Mouse (Mus musculus) limb, embryonic 14.5 days (tissue): ENCODE measurements at regions not wholly inside any gene's neighbourhood (a gene's known extent, or its start where the extent isn't known, plus 50 kb on each side); places are given as distances from the start of the nearest gene placed in this dataset.

Source experiments
- ATAC-seq: fragments of 200-750 bp; cut with Nextera tagmentation; 2 replicates; pipeline ENCODE4 v1.8.0; 2017; ENCODE audit warnings: low read depth, moderate number of reproducible peaks, moderate TSS enrichment; ENCODE audit not compliant: low FRiP score
- DNase-seq: peaks from one replicate; pipeline ENCODE4 v3.0.0-alpha.2; 2015; ENCODE audit warnings: low spot score
- H3K27ac ChIP-seq: fragments of 300-500 bp; sonication (generic); replicated peaks from 2 replicates; pipeline ENCODE4 v1.5.1; 2014; ENCODE audit warnings: low read depth, mild to moderate bottlenecking, low read length, moderate library complexity, mixed read lengths
- H3K27me3 ChIP-seq: fragments of 300-500 bp; sonication (generic); 2 replicates; pipeline ENCODE4 v1.6.1; 2014; ENCODE audit warnings: low read length, mixed read lengths; ENCODE audit not compliant: control insufficient read depth, insufficient read depth
- H3K36me3 ChIP-seq: fragments of 300-500 bp; sonication (generic); 2 replicates; pipeline ENCODE4 v1.6.1; 2014; ENCODE audit warnings: mild to moderate bottlenecking, low read length, moderate library complexity, mixed read lengths; ENCODE audit not compliant: control insufficient read depth, insufficient read depth
- H3K4me1 ChIP-seq: fragments of 300-500 bp; sonication (generic); 2 replicates; pipeline ENCODE4 v1.6.1; 2014; ENCODE audit warnings: antibody characterized with exemption, low read length, mixed read lengths; ENCODE audit not compliant: control insufficient read depth, insufficient read depth
- H3K4me2 ChIP-seq: fragments of 300-500 bp; sonication (generic); replicated peaks from 2 replicates; pipeline ENCODE4 v1.6.1; 2014; ENCODE audit warnings: low read depth, mild to moderate bottlenecking, low read length, moderate library complexity; ENCODE audit not compliant: severe bottlenecking
- H3K4me3 ChIP-seq: fragments of 300-500 bp; sonication (generic); replicated peaks from 2 replicates; pipeline ENCODE4 v1.5.1; 2014; ENCODE audit warnings: low read length
- H3K9ac ChIP-seq: fragments of 300-500 bp; sonication (generic); 2 replicates; pipeline ENCODE4 v1.6.1; 2014; ENCODE audit warnings: mild to moderate bottlenecking, low read depth, low read length, moderate library complexity; ENCODE audit not compliant: severe bottlenecking
- H3K9me3 ChIP-seq: fragments of 300-500 bp; sonication (generic); 2 replicates; pipeline ENCODE4 v1.6.1; 2016; ENCODE audit warnings: low read length; ENCODE audit not compliant: control insufficient read depth
- POLR2A ChIP-seq: fragments of 200-500 bp; IDR thresholded peaks from 2 replicates; pipeline ENCODE4 v1.8.0; 2012; ENCODE audit warnings: inconsistent platforms, mild to moderate bottlenecking, moderate library complexity, borderline replicate concordance; ENCODE audit not compliant: insufficient read depth, insufficient read length; ENCODE audit errors: extremely low read depth
- WGBS: fragments of 180-500 bp; shearing (Covaris S2); extraction: QIAGEN DNeasy Blood & Tissue Kit; methylation state at CpG from one replicate; pipeline ENCODE4 v1.1.7; 2014; 5-methylcytosine and 5-hydroxymethylcytosine counted together

DNA sequence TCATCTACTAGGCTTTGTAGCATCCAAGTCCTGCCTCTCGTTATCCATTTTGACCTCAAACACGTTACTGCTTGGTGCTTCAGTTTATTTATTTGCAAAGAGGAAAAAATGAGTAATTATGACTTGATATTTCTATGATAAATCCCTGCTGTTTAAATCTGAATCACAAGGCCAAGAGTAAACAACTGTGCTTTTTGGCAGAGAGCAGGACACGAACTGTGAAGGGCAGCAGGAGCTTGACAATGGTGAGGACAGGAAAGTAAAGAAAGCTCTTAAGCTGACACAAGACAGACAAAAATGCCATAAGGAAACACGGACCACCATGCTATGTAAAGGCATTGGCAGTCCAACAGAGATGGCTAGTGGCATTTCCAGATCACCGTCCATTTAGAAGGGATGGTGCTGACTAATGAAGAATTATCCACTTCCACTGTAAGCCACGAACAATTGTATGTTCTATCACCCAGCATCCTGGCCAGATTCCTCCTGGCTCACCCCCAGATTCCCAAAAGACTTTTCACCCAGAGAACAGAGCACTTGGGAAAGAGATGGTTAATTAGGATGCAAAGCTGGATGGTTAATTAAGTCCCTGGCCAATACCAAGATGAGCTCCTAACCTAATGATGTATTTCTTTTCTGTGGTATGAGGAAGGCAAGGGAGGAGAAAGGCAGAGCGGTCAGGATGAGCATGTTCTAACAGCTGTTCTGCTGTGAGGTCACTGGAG lies 476.1 kb upstream of the Cdh5 start:
- DNase-seq (no peak), ATAC-seq (no peak)
- Histone ChIP-seq H3K4me1 (no peaks in the 10 kb centered on the region), H3K27me3 (no peaks in the 10 kb centered on the region), H3K36me3 (no peaks in the 10 kb centered on the region), H3K9ac (no peak overlapping the region), H3K4me2 (no peak overlapping the region), H3K27ac (no peak overlapping the region), H3K4me3 (no peak overlapping the region), H3K9me3 (no peaks in the 10 kb centered on the region)
- WGBS, result 85% methylated on average over 7 of the region's 7 CpGs
- TF ChIP-seq POLR2A, result no peak

DNA sequence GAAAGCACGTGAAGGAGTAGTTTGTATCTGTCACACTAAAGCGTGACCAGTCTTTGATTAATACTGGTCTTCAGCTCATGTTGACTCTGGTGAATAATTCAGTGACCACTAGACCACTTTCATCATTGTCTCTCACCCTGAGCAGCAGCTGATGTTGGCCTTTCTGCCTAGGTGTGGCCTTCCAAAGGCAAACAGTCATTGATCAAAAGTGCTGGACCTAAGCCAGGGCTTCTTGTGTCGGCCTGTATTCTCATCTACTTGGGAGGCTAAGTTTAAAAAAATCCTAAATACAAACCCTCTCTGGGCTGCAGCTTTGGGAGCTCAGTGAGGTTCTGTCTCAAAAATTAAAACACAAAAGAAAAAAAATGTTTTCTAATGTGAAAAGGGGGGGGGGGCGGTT lies 475.0 kb upstream of the Cdh5 start:
- DNase-seq (no peak), ATAC-seq (no peak)
- Histone ChIP-seq H3K9ac (no peak overlapping the region), H3K27me3 (no peaks in the 10 kb centered on the region), H3K27ac (no peak overlapping the region), H3K4me2 (no peak overlapping the region), H3K9me3 (no peaks in the 10 kb centered on the region), H3K4me3 (no peak overlapping the region), H3K36me3 (no peaks in the 10 kb centered on the region), H3K4me1 (no peaks in the 10 kb centered on the region)
- no peak for TF ChIP-seq POLR2A
- 82% methylated on average over 4 of the region's 4 CpGs for WGBS

DNA sequence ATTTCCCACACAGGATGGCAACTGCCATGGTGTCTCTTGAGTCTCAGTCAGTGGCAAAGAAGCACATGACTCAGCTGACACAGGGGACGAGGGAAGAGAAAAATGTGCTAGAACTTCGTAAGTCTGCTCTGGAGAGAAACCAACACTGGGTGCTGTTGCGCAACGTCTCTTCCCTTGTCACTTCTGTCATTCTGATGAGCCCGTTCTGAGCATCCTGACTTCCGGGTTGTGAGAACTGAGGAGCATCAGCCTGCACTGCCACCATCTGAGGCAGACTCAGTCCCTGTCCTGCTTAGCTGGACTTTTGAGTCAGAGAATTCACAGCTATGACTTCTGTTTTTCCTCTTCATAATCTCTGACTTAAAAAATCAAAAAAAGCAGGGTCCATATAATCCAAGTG lies 468.9 kb upstream of the Cdh5 start:
- ATAC-seq (no peak), DNase-seq (no peak)
- no peaks in the 10 kb centered on the region for H3K4me1 ChIP-seq
- H3K9me3 ChIP-seq, result no peaks in the 10 kb centered on the region
- no peak overlapping the region for H3K4me3 ChIP-seq
- H3K27ac ChIP-seq, result no peak overlapping the region
- TF ChIP-seq POLR2A, result no peak
- H3K4me2 ChIP-seq, result no peak overlapping the region
- H3K36me3 ChIP-seq, result no peaks in the 10 kb centered on the region
- no peak overlapping the region for H3K9ac ChIP-seq
- no peaks in the 10 kb centered on the region for H3K27me3 ChIP-seq
- 83% methylated on average over 6 of the region's 6 CpGs for WGBS

DNA sequence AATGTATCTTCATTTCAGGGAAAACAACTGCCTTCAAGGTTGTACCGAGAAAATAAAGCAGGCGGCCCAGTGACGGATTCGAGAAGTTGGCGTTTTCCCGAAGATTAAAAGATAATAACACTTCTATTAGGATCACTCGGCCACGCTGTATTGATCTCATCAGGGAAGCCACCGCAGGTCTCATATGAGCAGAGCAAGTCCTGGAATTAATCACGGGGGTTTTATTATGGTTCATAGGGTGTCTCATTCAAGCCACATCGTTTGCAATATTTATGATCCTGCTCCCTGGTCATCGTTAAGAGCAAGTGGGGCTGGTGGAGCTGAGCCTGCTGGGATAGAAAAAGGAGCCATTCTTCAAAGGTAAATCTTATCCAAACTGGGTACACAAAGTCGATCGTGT lies 466.5 kb upstream of the Cdh5 start:
- Histone ChIP-seq H3K4me1 (no peaks in the 10 kb centered on the region), H3K27me3 (no peaks in the 10 kb centered on the region), H3K4me3 (no peak overlapping the region), H3K9ac (no peak overlapping the region), H3K4me2 (no peak overlapping the region), H3K9me3 (no peaks in the 10 kb centered on the region), H3K36me3 (no peaks in the 10 kb centered on the region), H3K27ac (no peak overlapping the region)
- DNase-seq (no peak), ATAC-seq (no peak)
- 38% methylated on average over 14 of the region's 14 CpGs for WGBS
- no peak for TF ChIP-seq POLR2A

DNA sequence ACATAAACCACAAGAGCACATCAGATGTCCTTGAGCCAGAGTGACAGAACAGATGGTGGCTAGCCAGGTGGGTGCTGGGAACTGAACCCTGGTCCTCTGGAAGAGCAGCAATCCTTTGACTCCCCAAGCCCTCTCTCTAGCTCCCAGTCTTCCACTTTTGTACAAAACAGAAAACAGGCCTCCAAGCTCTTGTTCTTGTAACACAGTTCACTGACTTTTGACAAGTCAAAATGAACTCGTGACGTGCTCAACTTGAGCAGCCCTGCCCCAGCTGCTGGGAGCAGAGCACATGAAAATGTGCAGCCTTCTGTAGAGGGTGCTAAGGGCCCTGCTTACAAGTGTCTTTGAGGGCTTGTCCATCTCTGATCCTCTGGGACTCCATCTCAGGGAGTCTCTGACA lies 457.8 kb upstream of the Cdh5 start:
- no peak for TF ChIP-seq POLR2A
- Histone ChIP-seq H3K4me2 (no peak overlapping the region), H3K9ac (no peak overlapping the region), H3K4me3 (no peak overlapping the region), H3K27ac (no peak overlapping the region), H3K27me3 (no peaks in the 10 kb centered on the region), H3K36me3 (no peaks in the 10 kb centered on the region), H3K4me1 (no peaks in the 10 kb centered on the region), H3K9me3 (no peaks in the 10 kb centered on the region)
- no peak for ATAC-seq
- WGBS, result 98% methylated on average over 2 of the region's 2 CpGs
- DNase-seq, result no peak
